Comparison of ENCODE assay signal across 8 mouse cellular contexts in genomic region chr12:56959230-56960051, GRCm38 (mm10).
A peak's percentile ranks its signal among the peaks of the same experiment; 100 is the strongest.
DNase-seq lines count a peak whose midpoint lies in the region; ATAC-seq lines count a peak whose summit lies in the region.
"Had no signal": no experiment of that assay in that cellular context is flagged by ENCODE, and none has a peak within 500 bp of the region (broad histone marks: within the 10 kb centered on the region; RNA-seq: fewer than 3 reads in every experiment).

No protein-coding gene starts in this region.

- peak overlapping the region; percentile 51 for H3K4me2 ChIP-seq in lung, embryonic 16.5 days (ENCODE audit: low read depth, low read length)
- peak overlapping the region; percentile 40 for H3K4me2 ChIP-seq in embryonic facial prominence, embryonic 15.5 days (replicated peaks)
- peak overlapping the region; percentile 10; the same call in 1 of the 2 replicates for H3K4me2 ChIP-seq in intestine, embryonic 16.5 days (ENCODE audit: low read depth, low read length)
- peak overlapping the region; percentile 45 for H3K4me2 ChIP-seq in stomach, embryonic 16.5 days (ENCODE audit: low read depth, low read length)

- no peaks in the 10 kb centered on the region for H3K36me3 ChIP-seq in lung, embryonic 16.5 days (ENCODE audit: control insufficient read depth, insufficient read depth, low read length)
- no peaks in the 10 kb centered on the region for H3K36me3 ChIP-seq in embryonic facial prominence, embryonic 15.5 days
- no peaks in the 10 kb centered on the region for H3K36me3 ChIP-seq in intestine, embryonic 16.5 days (ENCODE audit: control insufficient read depth, insufficient read depth, low read length)
- no peaks in the 10 kb centered on the region for H3K36me3 ChIP-seq in stomach, embryonic 16.5 days (ENCODE audit: control insufficient read depth, insufficient read depth, low read length)

- no peak overlapping the region for H3K9ac ChIP-seq in lung, embryonic 16.5 days (ENCODE audit: low read length)
- H3K9ac ChIP-seq in embryonic facial prominence, embryonic 15.5 days: no peak overlapping the region
- no peak overlapping the region for H3K9ac ChIP-seq in intestine, embryonic 16.5 days (ENCODE audit: low read depth, low read length)
- H3K9ac ChIP-seq in stomach, embryonic 16.5 days (ENCODE audit: low read length): no peak overlapping the region

- 23% methylated on average over 9 of the region's 9 CpGs for WGBS in lung, embryonic 16.5 days
- 20% methylated on average over 9 of the region's 9 CpGs for WGBS in embryonic facial prominence, embryonic 15.5 days
- WGBS in intestine, embryonic 16.5 days: 34% methylated on average over 9 of the region's 9 CpGs
- 31% methylated on average over 9 of the region's 9 CpGs for whole genome bisulfite sequencing in stomach, embryonic 16.5 days

- 0 out of 2 replicates have a peak, but pooled peaks have one; percentile 17 for ATAC-seq in lung, embryonic 16.5 days (ENCODE audit: low read depth)
- no peak for ATAC-seq in embryonic facial prominence, embryonic 15.5 days (ENCODE audit: insufficient number of reproducible peaks, low FRiP score, low TSS enrichment, low read depth)
- ATAC-seq in intestine, embryonic 16.5 days: no peak
- no peak for ATAC-seq in stomach, embryonic 16.5 days (ENCODE audit: insufficient read depth, low FRiP score)

- no peaks in the 10 kb centered on the region for H3K4me1 ChIP-seq in lung, embryonic 16.5 days (replicated peaks; ENCODE audit: control insufficient read depth, insufficient read depth, low read length)
- no peaks in the 10 kb centered on the region; the same call in 1 of the 2 replicates for H3K4me1 ChIP-seq in embryonic facial prominence, embryonic 15.5 days
- no peaks in the 10 kb centered on the region for H3K4me1 ChIP-seq in intestine, embryonic 16.5 days (ENCODE audit: control insufficient read depth, insufficient read depth, low read length)
- peaks cover 3% of the 10 kb centered on the region; the same call in 1 of the 2 replicates for H3K4me1 ChIP-seq in stomach, embryonic 16.5 days (ENCODE audit: control insufficient read depth, insufficient read depth, low read length)

- H3K27me3 ChIP-seq in lung, embryonic 16.5 days (ENCODE audit: control insufficient read depth, insufficient read depth, low read depth, low read length): no peaks in the 10 kb centered on the region
- no peaks in the 10 kb centered on the region for H3K27me3 ChIP-seq in embryonic facial prominence, embryonic 15.5 days
- no peaks in the 10 kb centered on the region for H3K27me3 ChIP-seq in intestine, embryonic 16.5 days (replicated peaks; ENCODE audit: control insufficient read depth, insufficient read depth, low read length)
- no peaks in the 10 kb centered on the region for H3K27me3 ChIP-seq in stomach, embryonic 16.5 days (ENCODE audit: control insufficient read depth, insufficient read depth, low read length)

- no peak overlapping the region for H3K27ac ChIP-seq in lung, embryonic 16.5 days (ENCODE audit: low read length)
- no peak overlapping the region for H3K27ac ChIP-seq in embryonic facial prominence, embryonic 15.5 days (replicated peaks)
- H3K27ac ChIP-seq in intestine, embryonic 16.5 days (ENCODE audit: low read length): no peak overlapping the region
- no peak overlapping the region for H3K27ac ChIP-seq in stomach, embryonic 16.5 days (ENCODE audit: low read length)

- H3K9me3 ChIP-seq in lung, embryonic 16.5 days (ENCODE audit: control insufficient read depth, low read length): no peaks in the 10 kb centered on the region
- no peaks in the 10 kb centered on the region for H3K9me3 ChIP-seq in embryonic facial prominence, embryonic 15.5 days (replicated peaks)
- no peaks in the 10 kb centered on the region for H3K9me3 ChIP-seq in intestine, embryonic 16.5 days (ENCODE audit: control insufficient read depth, low read length)
- no peaks in the 10 kb centered on the region for H3K9me3 ChIP-seq in stomach, embryonic 16.5 days (replicated peaks; ENCODE audit: control insufficient read depth, low read length)

- H3K4me3 ChIP-seq in lung, embryonic 16.5 days (ENCODE audit: low read length): peak overlapping the region; percentile 24; the same call in 1 of the 2 replicates
- H3K4me3 ChIP-seq in embryonic facial prominence, embryonic 15.5 days (replicated peaks): peak overlapping the region; percentile 21
- no peak overlapping the region for H3K4me3 ChIP-seq in intestine, embryonic 16.5 days (ENCODE audit: low read length)
- peak overlapping the region; percentile 22; the same call in 1 of the 2 replicates for H3K4me3 ChIP-seq in stomach, embryonic 16.5 days (replicated peaks; ENCODE audit: low read length)
- H3K4me3 ChIP-seq: erythroblast, embryonic 14.5 days had no signal

- no peak for DNase-seq in lung, adult 18-20 months
- DNase-seq in urinary bladder, adult 2 months (ENCODE audit: low spot score): no peak
- DNase-seq in left cerebral cortex, adult 11 months (ENCODE audit: low spot score): no peak
